Mouse (Mus musculus) T-helper 1 cell (primary cell): Measurements from ENCODE around the gene Kirrel2.

Experiments used
- in situ Hi-C: fragments of 300-600 bp; cut with MboI, MseI; formaldehyde crosslinking; loops from one replicate; pipeline ENCODE4 v1.15.1; 2025; ENCODE audit warnings: high pct_unique_total_duplicates

Gene Kirrel2

DNA sequence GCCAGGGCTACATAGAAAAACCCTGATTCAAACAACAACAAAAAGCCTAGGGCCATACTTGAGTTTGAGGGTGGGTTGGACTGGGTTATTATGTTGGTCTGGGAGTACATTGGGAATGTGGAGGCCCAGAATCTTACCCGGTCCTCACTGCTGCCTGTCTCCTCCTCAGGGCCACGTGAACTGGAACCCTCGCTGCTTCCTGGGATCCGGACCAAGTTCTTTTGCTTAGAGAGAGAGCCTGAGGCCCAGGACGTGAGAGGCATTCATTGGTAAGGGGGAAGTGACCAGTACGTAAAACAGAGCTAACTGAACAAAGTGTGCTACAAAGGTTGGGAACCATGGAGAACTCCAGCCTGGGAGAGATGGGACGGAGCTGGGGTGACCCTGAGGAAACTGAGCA is 7.2 kb downstream of the Kirrel2 start:
- in situ Hi-C loops = no loop called here

DNA sequence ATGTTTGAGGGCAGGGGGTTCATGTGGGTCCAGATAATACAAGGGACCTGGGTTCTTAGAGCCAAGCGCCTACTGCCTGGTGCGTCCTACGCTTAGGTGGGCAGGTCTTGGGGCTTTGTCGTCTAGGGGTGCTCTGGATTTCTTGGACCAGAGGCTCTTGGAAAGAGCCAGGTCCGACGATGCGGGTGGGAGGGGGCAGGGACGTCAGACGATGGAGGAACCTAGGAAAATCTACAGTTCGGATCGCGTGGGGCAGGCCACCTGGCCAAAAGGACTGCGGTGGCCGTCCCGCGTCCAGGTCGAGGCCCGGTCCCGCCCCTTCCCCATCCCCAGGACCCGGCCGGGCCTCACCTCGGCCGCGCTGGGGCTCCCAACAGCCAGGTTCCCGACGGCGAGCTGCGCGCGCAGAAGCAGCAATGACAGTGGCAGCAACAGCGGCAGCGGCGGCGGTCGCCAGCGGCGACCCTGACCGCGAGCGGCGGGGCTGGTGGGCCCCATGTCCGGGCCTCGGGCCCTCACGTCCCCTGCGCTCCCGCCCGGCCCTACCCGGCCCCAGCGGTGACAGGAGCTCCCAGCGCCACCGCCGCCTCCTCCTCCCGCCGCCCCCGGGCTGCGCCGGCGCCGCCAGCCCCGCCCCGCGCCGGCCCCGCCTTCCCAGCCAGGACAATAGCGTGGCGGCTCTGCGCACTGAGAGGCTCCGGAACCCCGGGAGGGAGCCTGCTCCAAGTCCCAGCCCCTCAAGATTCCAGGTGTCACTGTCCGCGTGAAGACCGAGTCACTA is 12.3 kb downstream of the Kirrel2 start, which contains the start of gene Aplp1:
Aplp1 (minus strand) TSS at position 565 of the 781 bp plus-strand sequence.
- in situ Hi-C loops = no loop called here

DNA sequence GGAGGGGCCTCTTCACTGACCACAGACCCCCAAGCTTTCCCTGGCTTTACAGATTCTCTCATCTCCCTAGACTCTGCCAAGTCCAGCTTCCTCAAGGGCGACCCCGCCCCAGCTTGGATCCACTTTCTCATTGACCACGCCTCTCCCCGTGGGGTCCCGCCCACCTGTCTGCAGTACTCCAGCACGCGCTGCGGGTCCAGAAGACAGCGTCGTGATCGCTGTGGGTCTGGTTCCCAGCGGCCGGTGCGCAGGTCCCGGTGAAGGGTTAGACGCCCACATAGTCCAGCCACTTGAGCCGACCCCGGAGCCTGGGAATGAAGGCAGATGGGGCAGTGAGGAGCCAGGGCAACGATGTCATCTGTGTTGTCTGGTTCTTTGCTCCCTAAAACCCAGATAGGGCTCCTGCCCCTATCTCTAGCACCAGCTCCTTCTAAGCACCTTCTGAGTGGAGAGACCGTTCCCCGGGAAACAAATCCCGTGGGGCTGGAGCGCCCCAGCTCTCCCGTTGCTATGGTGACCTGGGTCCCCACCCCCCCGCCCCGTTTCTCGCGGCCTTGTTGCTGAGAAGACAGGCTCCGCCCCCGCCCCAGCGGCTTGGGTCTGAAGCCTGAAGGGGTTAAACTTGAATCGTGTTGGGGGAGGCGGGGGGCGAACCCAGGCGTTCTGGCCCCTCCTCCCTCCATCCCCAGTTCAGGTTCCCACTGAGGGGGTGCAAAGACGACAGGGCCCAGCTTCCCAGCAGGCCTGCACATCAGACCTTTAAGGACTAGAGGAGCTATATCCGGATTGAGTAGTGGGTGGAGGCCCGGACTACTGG is 13.1 kb downstream of the Kirrel2 start:
- in situ Hi-C loops = no loop called here

DNA sequence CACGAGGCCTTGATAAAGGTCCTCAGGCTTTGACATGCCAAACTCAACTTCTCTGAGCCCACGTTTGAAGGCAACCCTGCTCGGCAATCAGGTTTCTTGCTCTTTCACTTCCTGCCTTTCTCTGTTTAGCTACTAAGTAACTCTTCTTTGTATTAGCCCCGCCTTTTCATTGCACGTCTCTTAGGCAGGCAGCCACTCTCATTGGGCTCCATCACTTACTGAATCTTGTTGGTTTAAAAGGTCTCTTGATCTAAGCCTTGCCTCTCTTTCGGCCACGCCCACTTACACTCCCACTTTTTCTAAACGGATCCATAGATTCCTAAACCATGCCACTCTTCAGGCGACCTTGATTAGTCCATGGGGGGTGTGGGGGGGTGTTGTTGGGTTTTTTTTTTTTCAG is 13.8 kb downstream of the Kirrel2 start:
- in situ Hi-C loops = no loop called here

DNA sequence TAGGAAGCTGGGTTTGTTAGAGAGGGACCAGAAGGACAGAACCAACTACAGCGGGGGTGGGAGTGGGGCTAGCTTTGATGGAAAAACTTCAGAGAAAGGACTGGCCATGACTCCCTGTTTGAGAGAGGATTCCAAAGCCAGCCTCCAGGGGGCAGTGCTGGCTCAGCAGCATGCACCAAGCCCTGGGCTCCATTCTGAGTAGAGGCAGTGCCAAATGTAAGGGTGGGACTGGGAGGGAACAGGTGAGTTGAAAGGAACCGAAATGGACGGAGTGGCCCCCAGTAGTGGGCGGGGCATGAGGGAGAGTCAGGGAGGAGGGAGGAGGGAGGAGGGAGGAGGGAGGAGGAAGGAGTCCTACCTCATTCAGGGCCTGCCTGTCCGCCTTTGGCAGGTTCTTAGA is 16.8 kb downstream of the Kirrel2 start:
- in situ Hi-C loops = no loop called here

DNA sequence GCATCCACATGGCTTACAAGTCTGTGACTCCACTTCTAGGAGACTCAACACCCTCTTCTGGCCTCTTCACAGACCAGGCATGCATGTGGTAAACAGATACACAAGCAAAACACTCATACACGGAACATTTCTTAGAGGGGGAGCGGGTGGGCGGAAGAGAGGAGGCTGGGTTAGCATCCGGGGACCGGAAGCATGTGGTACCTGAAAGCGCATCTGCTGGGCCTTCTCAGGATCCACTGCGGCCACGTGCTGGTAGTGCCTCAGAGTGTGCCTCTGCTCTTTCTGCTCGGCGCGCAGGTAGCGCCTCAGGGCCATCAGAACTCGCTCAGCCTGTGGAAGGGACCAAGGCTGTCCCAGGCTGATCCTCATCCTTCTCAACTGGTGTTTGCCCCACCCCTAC is 17.8 kb downstream of the Kirrel2 start:
- in situ Hi-C loops = loop anchor here (5.0 kb wide), 1 partner anchor 77 kb away; the partner anchor contains the start of gene Lrfn3

DNA sequence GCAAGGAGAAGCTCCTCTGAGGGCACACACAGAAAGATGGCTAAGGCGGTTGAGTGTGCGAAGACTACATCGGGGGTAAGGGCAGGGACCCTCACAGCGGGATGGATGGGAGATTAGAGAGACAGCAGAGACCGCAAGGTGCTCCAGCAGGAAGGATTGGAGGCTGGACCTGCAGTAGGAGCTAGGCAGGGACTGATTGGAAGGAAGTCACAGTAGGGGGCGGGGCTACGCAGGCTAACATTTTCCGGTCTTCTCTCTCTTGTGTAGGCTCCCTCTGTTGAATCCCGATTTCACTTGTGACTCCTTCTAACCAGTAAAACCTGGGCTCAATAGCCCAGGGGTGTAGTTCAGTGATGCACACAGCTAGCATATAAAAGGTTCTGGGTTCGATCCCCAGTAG is 20.6 kb downstream of the Kirrel2 start:
- in situ Hi-C loops = loop anchor here (5.0 kb wide), 1 partner anchor 75 kb away; the partner anchor contains the start of gene Lrfn3

DNA sequence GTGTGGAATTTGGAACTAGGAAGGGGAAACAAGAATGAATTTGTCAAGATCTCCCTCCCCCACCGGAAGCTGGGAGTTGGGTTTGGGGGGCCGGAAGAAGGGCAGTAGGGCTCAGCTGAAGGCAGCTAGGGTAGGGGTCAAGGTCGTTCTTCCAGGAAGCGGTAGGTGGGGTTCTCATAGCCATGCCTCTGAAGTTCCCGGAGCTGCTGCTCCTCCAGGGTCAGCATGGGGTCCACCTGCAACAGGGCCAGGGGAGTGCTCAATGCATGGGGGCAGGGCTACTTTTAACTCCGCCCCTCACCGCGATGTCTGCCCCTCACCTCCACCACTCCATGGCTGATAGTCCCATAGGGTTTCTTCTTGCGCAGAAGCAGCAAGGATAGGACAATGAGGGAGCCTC is 22.3 kb downstream of the Kirrel2 start:
- in situ Hi-C loops = loop anchor here (5.0 kb wide), 1 partner anchor 73 kb away; the partner anchor contains the start of gene Lrfn3

DNA sequence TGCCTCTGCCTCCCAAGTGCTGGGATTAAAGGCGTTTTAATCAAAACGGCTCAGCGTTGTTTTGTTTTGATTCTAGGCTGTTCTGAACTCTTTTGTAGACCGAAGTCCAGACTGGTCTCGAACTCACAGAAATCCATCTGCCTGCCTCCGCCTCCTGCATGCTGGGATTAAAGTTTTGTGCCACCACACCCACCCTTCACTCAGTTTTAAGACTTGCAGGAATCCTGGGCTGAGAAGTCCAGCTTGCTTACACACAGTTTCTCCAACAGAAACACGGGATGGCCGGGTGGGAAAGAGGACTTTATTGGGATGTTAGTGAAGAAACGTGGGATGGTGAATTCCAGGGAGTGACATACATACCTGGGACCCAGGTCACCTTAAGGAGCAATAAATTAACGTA is 22.8 kb downstream of the Kirrel2 start:
- in situ Hi-C loops = loop anchor here (5.0 kb wide), 1 partner anchor 72 kb away; the partner anchor contains the start of gene Lrfn3

DNA sequence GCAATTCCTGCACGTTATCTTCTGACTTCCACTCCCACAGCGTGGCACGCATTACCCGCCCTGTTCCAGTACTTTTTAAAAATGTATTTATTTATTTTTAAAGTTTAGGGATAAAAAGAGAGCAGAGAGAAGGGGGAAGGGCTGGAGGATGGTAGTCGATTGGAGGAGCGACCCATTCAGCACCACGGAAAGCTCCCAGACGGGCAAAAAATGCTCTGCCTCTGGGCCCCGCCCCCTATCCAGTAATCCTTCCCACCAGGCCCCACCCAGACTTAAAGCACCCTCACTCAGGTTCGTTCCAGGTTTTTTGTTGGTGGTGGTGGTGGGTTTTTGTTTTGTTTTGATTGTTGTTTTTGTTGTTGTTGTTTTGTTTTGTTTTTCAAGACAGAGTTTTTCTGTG is 23.3 kb downstream of the Kirrel2 start:
- in situ Hi-C loops = no loop called here

DNA sequence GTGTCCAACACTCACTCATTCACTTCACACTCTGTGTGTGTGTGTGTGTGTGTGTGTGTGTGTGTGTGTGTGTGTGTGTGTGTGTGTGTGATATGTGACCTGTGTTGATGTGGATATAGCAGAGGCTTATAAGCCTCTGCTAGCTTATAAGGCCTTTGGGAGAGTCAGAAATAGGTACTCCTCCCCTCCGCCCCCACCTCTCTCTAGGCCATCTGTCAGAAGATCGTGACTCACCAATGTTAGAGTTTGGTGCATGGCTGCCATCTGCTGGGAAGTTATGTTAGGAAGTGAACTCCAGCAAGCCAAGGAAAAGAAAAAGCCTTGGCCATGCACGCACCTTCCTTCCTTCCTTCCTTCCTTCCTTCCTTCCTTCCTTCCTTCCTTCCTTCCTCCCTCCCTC is 25.7 kb downstream of the Kirrel2 start:
- in situ Hi-C loops = no loop called here

DNA sequence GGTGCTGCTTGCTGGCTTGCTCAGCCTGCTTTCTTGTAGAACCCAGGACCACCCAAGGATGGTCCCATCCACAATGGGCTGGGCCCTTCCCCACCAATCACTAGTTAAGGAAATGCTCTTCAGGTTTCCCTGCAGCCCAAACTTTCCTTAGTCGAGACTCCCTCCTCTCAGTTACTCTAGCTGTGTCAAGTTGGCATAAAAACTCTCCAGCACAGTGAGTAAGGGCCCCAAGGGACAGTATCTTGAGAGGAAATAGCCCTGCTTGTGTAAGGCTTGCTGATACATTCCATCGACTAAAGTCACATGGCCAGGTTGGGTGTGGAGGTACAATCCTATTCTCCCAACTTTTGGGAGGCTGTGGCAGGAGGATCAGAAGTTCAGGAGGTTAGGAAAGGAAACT is 27.3 kb downstream of the Kirrel2 start:
- in situ Hi-C loops = no loop called here

DNA sequence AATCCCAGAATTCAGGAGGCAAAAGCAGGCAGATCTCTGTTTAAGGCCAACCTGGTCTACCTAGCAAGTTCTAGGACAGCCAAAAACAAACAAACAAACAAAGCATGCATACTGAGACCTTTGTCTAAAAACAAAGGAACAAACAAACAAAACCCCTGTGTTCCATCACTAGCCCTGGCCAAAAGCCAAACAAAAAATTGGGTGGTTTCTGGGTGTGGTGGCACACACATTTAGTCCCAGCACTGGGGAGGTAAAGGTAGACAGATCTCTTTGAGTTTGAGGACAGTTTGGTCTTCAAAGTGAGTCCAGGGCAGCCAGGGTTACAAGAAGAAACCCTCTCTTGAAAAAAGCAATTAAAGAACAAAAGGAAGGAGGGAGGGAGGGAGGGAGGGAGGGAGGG is 28.2 kb downstream of the Kirrel2 start:
- in situ Hi-C loops = loop anchor here (10.0 kb wide), 1 partner anchor 1605 kb away; the partner anchor contains the start of gene Ech1

DNA sequence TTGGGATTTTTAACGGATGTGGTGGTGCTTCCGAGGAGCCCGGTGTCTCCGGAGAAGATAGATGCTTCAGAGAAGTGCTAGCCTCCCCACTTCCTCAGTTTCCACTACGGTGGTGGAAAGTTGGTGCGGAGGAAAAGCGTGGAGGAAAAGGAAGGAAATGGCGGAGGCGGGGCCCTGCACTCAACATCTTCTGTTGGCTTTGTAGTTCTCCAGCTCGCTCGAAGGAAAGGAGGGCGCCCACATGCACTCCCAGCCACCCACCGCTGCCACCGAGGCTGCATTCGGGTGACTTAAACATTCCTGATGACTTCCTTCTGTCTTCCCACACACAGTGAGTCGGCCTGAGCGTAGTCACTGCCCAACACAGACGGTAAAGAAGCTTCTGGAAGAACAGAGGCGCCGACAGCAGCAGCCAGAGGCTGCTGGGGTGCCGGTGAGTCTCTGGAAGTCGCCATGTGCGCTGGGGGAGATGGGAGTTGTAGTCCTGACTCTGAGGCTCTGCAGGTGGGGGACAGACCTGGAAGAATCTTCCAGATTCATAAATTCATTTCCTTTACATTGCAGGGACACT is 34.3 kb downstream of the Kirrel2 start:
- in situ Hi-C loops = loop anchor here (10.0 kb wide), 1 partner anchor 1598 kb away; the partner anchor contains the start of gene Ech1

DNA sequence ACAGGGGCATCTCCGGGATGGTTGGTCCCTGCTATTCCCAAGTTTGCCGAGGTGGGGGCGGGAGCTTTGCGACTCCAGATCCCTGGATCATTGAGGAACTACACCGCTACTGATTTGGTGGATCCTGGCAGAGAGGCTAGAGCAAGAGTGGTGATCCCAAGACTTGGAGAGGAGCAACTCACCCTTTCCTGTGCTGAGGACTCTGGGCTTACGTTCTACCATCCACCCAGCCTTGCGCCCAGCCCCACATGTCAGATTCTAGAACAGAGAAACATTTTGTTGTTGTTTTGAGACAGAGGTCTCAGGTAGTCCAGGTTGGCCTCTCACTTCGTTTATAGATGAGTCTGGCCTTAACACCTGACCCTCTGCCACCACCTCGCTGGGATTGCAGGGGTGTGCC is 34.9 kb downstream of the Kirrel2 start:
- in situ Hi-C loops = loop anchor here (10.0 kb wide), 1 partner anchor 1598 kb away; the partner anchor contains the start of gene Ech1

DNA sequence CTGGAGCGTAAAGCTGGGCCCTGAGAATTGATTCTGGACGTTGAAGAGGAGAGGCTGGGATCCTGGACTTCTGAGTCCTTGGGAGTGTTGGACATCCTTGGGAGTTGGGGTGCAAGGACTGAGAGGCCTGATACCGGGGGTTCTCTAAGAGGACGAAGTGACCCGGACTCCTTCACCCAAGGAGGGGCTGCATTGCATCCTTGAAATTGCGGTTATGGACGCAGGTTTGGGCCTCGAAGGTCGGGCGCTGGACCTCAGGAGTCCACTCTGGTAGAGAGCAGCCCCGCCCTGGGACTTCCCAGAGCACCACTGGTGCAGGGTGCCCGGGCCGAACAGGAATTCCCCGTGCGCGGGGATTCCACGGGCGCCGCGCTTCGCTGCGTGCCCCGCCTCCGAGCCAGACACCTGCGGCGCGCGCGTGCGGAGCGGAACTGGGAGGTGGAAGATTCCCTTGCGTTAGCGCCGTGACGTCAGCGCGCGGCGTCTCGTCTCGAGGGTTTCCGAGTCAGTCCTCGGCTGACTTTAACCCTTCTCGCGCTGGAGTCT is 35.5 kb downstream of the Kirrel2 start:
- in situ Hi-C loops = loop anchor here (10.0 kb wide), 1 partner anchor 1597 kb away; the partner anchor contains the start of gene Ech1

DNA sequence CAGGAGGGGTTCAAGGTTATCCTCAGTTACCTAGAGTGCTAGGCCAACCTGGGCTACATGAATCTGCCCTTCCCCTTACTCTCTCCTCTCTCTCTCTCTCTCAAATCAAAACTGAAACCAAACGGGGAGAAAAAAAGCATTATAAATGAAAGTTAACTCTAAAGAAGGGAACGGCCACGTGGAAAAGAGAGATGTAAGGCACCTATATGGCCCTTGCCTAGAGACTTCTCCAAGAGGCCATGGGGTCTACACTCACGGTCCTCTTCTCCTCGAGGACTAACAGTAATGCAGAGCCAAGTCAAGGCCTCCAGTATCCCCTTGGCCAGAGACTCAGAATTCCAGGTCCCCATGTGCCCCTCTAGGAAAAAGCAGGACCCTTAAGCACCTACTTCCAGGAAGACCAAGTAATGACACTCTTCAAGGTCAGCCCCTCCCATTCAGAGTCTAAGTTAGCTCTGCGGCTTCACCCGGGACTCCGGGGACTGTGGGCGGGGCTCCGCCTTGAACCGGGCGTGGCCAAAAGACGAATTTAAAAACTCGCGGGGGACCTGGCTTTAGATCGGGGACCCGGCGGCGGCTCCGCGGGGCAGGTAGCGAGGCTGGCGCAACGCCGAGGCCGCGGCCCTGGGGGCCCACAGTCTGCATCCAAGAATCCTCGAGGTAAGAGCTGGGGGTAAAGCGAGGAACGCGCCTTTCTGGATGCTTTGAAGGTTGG is 36.2 kb downstream of the Kirrel2 start, which contains the start of gene Nfkbid:
Nfkbid (plus strand) TSS at position 558 of the 715 bp plus-strand sequence.
- in situ Hi-C loops = loop anchor here (10.0 kb wide), 1 partner anchor 1597 kb away; the partner anchor contains the start of gene Ech1

DNA sequence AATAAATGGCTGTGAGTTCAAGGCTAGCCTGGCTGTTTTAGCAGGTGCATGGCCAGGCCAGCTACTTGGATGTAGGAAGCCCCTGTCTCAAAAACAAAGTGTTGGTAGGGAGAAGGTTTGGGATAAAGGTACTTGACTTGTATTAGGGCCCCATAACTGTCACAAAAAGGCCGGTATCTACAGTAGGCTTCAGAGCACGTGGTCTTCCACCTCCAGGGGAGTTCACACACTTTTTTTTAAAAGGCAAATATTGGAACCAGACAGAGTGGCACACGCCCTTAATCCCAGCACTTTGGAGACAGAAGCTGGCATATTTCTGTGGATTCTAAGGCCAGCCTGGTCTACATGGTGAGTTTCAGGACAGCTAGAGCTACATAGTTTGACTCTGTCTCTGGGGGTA is 36.8 kb downstream of the Kirrel2 start:
- in situ Hi-C loops = loop anchor here (10.0 kb wide), 1 partner anchor 1596 kb away; the partner anchor contains the start of gene Ech1

DNA sequence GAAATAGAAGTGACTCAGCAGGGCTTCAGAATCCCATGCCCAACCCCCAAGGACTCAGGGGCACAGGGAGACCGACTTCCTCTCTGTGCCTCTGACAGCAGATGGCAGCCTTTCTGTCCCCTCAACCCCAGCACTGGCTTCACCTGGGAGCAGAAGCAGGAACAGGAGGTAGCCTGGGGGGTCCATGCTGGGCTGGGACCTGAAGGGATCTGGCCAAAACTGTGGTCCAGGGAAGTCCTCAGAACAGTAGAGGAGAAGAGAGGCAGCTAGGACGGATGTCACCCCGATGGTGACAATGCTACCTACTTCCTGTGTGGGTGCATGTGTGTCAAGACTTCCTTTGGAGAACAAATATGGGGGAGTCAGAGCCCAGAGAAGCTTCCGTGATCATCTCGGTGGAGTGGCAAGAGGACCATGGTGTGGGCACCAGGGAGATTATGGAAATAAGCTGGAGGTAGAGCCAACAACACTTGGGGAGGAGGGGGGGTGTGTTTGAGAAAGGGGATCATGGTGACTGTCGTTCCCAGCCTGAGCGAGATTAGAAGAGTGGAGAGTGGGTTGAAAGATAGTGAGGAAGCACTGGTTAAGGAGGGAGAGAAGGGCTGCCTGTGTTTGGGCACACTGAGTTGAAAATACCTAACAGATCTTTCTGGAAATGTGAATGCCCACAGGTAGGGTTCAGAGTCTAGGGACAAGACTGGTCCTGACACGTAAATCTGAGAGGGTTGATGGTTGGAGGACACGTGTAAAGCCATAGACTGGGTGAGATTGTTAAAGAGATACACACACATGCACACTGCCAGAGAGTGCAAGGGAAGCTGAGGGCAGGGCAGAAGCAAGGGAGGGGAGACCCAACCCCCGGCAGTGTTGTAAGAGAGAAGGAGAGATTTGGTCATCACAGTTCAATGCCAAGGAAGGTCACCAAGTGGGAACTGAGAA is 37.7 kb downstream of the Kirrel2 start, which contains the start of gene Hcst:
Hcst (minus strand) TSS at position 294 of the 939 bp plus-strand sequence.
- in situ Hi-C loops = loop anchor here (10.0 kb wide), 1 partner anchor 1595 kb away; the partner anchor contains the start of gene Ech1
